Mouse (Mus musculus) heart, embryonic 10.5 days (tissue): ENCODE data around the gene Myrip. TPM values are rescaled to one million over a fixed set of nuclear protein-coding genes. Genes with fewer than 3 reads are reported as not detected.

Experiments
- polyA plus RNA-seq: library from polyadenylated mRNA; unstranded; fragments of >200 nt; fragmentation: Nextera tagmentation; extraction: Ambion mirVana; gene quantifications from 2 replicates; pipeline ENCODE4 v1.2.1, GENCODE M21; 2016

Gene Myrip
- polyA plus RNA-seq, 1 experiment from 2014 or later = 0.15 TPM

Other genes with a start within 250 kb of the Myrip start
- gene Cx3cr1, start 231.6 kb upstream of the Myrip start, polyA plus RNA-seq = 1.1 and 4.1 TPM in 2 replicates
- gene Ccr8, start 209.4 kb upstream of the Myrip start, polyA plus RNA-seq = not detected in 2 replicates
- 39.8 and 42.1 TPM in 2 replicates for gene Slc25a38, start 191.1 kb upstream of the Myrip start, polyA plus RNA-seq
- gene Rpsa, start 173.8 kb upstream of the Myrip start, polyA plus RNA-seq = 1,047 and 1,189 TPM in 2 replicates
- gene Mobp, start 151.8 kb upstream of the Myrip start, polyA plus RNA-seq = not detected in 2 replicates
- 136 and 146 TPM in 2 replicates for gene Eif1b, start 190.7 kb downstream of the Myrip start, polyA plus RNA-seq
- gene Entpd3, start 238.3 kb downstream of the Myrip start, polyA plus RNA-seq = 0.14 and 0.15 TPM in 2 replicates